Mouse (Mus musculus) olfactory bulb, adult 2 months (tissue): Measurements from ENCODE around the gene Ola1. TPM values are rescaled to one million over a fixed set of nuclear protein-coding genes. Genes with fewer than 3 reads are reported as not detected.

Source experiments
- H3K27ac ChIP-seq: fragments of 200-500 bp; 2 replicates; pipeline ENCODE4 v1.5.1; 2012; ENCODE audit warnings: low read depth, low read length; ENCODE audit not compliant: insufficient read depth
- H3K4me1 ChIP-seq: fragments of 200-500 bp; 2 replicates; pipeline ENCODE4 v1.6.1; 2012; ENCODE audit warnings: low read length; ENCODE audit not compliant: control insufficient read depth, insufficient read depth
- H3K4me3 ChIP-seq: fragments of 200-500 bp; 2 replicates; pipeline ENCODE4 v1.5.1; 2012; ENCODE audit warnings: mild to moderate bottlenecking, low read depth, low read length, moderate library complexity; ENCODE audit not compliant: insufficient read depth
- CTCF ChIP-seq: fragments of 200-500 bp; IDR thresholded peaks from 2 replicates; pipeline ENCODE4 v1.5.1; 2012; ENCODE audit warnings: low read depth, mild to moderate bottlenecking, low read length, moderate library complexity; ENCODE audit not compliant: insufficient read depth
- POLR2A ChIP-seq: fragments of 200-500 bp; IDR thresholded peaks from 2 replicates; pipeline ENCODE4 v1.6.1; 2012; ENCODE audit warnings: mild to moderate bottlenecking, low read depth, low read length, moderate library complexity; ENCODE audit not compliant: insufficient read depth
- WGBS: fragments of 180-500 bp; shearing (Covaris S2); methylation state at CpG from one replicate; pipeline ENCODE4 v1.1.7; 2018; 5-methylcytosine and 5-hydroxymethylcytosine counted together
- polyA plus RNA-seq: library from polyadenylated mRNA; stranded (reverse); fragments of >200 nt; gene quantifications from 2 replicates; pipeline ENCODE4 v1.2.4, GENCODE M21; 2012; ENCODE audit warnings: low replicate concordance; ENCODE audit not compliant: missing spikeins, insufficient read depth, insufficient read length

The Ola1 gene
- polyA plus RNA-seq, 1 experiment = 370 TPM

DNA sequence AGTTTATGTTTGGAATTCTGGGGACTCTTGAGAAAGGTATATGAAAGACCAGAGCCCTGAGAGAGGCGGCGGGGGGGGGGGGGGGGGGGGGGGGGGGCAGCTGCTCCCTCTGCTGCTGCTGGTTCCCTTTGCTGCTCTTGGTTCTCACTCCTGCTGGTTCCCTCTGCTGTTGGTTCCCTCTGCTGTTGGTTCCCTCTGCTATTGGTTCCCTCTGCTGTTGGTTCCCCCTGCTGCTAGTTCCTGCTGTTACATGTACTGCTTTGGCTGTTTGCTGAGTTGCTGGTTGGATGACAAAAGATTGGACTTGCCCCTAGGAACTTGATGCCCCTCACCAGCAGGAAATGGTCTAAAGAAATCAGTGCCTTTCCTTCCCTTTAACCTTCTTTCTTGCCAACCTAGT, 138.6 kb downstream of the Ola1 start:
- no peak for TF ChIP-seq CTCF
- TF ChIP-seq POLR2A = no peak
- Histone ChIP-seq H3K27ac (no peak overlapping the region), H3K4me3 (no peak overlapping the region), H3K4me1 (peaks cover 8% of the 10 kb centered on the region)
- WGBS = 40% methylated on average over 1 of the region's 2 CpGs

DNA sequence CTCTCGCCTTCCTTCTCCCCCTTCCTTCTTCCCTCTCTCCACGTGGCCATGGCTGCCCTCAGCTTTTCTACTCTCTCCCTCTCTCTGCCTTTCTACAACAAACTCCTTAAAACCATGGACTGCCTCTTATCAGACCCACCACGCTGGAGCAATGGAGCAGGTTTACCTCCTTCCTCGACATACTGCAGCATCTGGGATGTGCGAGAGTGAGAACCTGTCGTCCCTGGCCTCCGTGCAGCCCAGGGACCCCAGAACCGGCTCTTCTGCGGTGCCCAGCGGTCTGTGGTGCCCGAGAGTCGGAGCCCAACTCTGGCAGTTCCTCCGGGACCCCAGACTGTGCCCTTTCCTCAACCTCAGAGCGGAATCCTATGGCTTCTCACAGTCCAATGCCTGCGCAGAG, 139.4 kb downstream of the Ola1 start:
- TF ChIP-seq POLR2A (no peak), CTCF (no peak)
- H3K27ac ChIP-seq = no peak overlapping the region
- WGBS = 93% methylated on average over 15 of the region's 15 CpGs

DNA sequence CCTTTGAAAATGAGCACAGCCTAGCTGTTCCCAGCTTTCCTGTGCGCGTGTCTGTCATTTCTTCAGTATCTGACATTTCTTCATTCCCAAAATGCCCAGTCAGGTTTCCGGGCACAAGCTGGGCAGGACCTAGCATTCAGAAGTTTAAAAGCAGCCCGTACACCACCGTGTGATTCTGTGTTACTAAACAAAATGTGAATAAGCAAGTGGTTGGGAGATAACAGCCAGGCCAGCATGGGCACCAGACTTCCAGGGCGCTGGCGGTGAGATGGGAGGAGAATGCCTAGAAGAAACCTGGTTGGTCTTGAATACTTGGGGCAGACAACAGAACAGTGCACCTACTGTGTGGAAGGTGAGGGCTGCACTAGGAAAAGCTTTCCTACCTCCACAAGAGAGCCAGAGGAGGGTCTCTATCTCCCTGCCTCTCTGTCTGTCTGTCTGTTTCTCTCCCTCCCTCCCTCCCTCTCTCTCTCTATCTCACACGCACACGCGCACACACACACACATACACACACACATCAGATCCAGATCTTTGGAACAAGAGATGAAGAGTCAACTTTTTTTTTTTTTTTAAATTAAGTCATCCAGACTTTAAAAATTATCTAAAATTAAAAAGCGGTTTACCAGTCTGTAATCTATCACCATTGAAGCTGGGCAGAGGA, 144.8 kb downstream of the Ola1 start:
- 75% methylated on average over 11 of the region's 11 CpGs for WGBS
- no peak for TF ChIP-seq POLR2A
- no peak for TF ChIP-seq CTCF
- Histone ChIP-seq H3K27ac (no peak overlapping the region), H3K4me1 (peaks cover 24% of the 10 kb centered on the region), H3K4me3 (no peak overlapping the region)

More for the DNA sequence above, 139.4 kb downstream of the Ola1 start:
- Histone ChIP-seq H3K4me1 (peaks cover 8% of the 10 kb centered on the region), H3K4me3 (no peak overlapping the region)

DNA sequence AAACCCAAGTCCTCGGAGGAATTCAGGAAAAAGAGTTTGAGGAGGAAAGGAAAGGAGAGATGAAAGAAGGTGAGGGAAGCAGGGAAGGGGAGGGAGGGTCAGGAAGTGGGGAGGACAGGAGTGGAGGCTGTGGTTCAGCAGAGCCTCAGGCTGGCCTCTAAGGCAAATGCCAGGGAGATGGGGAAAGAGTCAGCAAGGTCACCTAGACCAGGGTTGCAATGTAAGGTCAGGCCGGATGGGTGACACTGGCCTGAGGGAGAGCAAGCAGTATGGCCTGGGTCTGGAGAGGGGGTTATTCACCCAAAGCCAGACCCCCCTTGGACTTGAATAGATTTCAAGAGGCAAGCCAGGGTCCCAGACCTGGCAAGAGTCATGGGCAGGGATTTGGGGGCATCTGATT, 147.5 kb downstream of the Ola1 start:
- WGBS = 73% methylated on average over 2 of the region's 2 CpGs
- Histone ChIP-seq H3K4me3 (no peak overlapping the region), H3K4me1 (peaks cover 35% of the 10 kb centered on the region), H3K27ac (peak overlapping the region; percentile 37; the same call in 1 of the 2 replicates)
- TF ChIP-seq CTCF (no peak), POLR2A (no peak)

DNA sequence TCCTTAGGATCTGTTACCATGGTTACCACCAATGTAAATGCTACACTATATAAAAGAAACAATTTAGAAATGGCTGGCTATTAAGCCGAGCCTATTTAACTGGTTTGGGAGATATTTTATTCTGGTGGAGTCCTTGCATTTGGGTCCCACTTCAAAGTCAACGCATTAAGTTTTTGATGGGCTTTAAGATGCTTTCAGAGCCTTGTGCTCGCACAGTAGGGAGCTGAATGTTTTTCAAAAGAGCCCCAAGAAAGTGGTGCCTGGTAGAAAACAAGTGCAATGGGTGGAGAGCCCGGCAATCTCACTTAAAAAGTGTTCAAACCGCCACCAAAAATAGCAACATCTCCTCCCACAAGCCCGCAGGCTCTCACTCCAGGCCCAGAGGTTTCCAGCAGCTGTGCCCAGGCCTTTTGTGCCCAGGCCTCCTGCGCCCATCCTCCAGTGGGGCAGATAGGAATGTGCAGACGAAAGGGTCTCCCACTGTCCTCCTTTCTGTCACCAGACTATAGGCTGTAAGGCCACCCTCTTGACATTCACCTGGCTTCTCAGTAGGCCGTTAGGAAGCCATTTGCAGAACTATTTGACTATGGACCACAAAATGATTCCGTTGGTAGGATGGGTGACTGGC, 148.2 kb downstream of the Ola1 start:
- 41% methylated on average over 10 of the region's 10 CpGs for WGBS
- Histone ChIP-seq H3K27ac (peak overlapping the region; percentile 37), H3K4me3 (no peak overlapping the region), H3K4me1 (peaks cover 38% of the 10 kb centered on the region)
- no peak for TF ChIP-seq CTCF
- TF ChIP-seq POLR2A = no peak

DNA sequence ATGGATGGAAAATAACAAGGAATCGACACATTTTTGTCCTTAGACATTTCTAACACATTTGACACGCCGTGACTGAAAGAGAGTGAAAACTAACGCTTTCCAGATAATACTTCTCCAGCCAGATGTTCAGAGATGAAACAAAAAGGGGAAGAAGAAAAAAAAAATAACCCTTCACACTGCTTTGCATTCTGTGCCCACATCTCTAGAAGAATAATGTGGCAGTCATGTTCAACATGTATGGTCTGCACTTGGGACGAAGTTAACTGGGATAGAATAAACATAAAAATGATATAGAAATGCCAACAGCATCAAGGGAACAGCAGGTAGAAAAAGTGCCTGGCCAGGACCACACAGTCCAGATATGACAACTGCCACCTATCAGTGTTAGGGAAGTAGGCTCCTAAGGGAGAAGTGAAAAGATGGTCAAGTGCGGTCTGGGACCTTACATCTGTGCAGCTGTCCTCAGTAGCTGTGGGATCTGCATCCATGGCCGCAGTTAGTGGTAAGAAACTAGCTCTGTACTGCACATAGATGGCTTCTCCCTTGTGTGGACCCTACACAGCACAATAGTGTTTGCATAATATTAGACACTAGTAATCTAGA, 149.4 kb downstream of the Ola1 start:
- WGBS = 95% methylated on average over 7 of the region's 7 CpGs
- H3K4me1 ChIP-seq = peaks cover 40% of the 10 kb centered on the region
- no peak overlapping the region for H3K4me3 ChIP-seq
- no peak overlapping the region for H3K27ac ChIP-seq
- TF ChIP-seq CTCF (no peak), POLR2A (no peak)

DNA sequence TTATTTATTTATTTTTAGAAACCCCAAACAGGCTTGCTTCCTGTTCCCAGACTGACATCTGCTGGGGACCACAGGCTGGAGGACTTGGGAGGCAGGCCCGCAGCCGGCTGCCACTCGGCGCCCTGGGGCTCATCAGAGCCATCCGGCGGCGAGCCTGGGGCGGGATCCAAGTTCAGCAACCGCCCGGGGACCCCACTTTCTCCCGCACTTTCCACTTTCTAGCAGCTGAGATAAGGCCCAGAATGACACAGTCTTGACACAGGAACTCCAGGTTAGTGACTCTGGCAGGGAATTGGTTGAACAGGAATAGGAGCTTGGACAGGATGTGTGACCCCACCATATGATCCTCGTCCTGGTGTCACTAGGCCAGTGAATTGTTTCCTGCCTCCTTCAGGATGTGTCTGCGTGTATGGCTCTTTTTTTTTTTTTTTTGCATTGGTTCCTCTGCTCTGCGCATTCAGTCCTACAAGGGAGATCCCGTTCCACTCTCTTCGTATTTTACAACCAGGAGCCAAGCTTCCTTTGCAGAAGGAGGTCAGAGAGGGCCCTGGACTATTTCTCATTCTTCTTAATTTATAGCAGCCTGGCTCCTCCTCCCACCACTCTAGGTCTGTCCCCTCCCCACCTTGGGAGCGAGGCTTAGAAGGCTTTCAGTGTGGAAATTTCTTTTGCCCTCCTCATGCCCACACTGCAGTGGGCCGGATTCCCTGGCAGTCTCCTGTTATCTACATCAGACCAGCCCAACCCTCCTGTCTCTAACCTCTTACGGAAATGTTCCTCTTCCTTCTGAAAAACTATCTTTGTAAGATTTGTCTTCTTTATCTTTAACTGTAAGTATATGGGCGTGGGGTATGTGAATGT, 152.2 kb downstream of the Ola1 start:
- H3K4me3 ChIP-seq = no peak overlapping the region
- no peak overlapping the region for H3K27ac ChIP-seq
- H3K4me1 ChIP-seq = peaks cover 24% of the 10 kb centered on the region
- TF ChIP-seq CTCF = no peak
- no peak for TF ChIP-seq POLR2A
- WGBS = 50% methylated on average over 20 of the region's 20 CpGs

DNA sequence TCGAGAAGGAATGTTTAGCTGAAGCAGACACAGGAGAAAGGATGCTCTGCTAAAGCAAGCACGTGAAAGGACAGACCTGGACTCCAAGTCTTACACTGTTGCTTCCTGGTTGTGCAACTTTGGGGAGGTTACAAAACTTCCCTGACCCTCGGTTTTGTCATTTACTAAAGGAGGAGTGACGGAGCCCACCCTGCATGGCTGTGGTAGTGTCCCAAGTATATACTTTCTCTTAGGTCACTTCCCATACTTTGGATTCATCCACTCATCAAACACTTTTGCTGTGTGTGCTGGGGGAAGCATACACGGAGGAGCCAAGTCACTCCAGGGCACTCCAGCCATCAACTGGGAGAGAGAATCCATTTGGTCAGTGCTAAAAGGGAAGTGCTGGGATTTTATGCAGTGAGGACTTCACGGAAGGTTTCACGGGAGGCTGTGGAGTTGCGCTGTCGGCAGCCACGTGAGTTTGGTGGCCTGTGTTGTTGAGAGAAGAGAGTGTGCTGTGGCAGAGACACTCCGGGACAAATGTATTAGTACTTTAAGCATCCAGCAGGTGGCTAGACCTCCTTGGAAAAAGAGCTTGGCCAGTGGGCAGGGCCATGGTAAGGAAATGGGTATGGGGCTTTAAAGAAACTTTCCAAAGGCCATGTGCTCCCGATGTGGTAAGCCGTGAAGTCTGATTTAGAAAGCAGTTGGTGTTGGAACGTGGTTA, 154.7 kb downstream of the Ola1 start:
- TF ChIP-seq CTCF = no peak
- TF ChIP-seq POLR2A = no peak
- 87% methylated on average over 14 of the region's 14 CpGs for WGBS
- no peak overlapping the region for H3K4me3 ChIP-seq
- H3K4me1 ChIP-seq = peaks cover 15% of the 10 kb centered on the region
- H3K27ac ChIP-seq = no peak overlapping the region

DNA sequence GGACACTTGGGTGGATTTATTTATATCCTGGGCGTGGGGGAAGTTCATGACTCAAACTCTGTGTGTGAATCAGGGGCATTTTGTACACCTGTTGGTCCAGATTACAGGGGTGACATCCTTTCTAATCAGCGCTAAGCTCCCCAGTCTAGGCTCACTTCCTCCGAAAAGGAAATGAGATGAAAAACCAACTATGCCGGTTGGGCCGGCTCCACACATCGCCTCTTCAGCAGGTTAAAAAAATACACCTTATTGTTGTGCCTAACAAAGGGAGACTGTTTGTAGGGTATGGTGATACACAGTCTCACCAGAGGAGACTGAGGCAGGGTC, 158.5 kb downstream of the Ola1 start:
- 85% methylated on average over 6 of the region's 6 CpGs for WGBS
- TF ChIP-seq POLR2A = no peak
- no peak for TF ChIP-seq CTCF
- H3K4me1 ChIP-seq = no peaks in the 10 kb centered on the region
- H3K27ac ChIP-seq = no peak overlapping the region
- no peak overlapping the region for H3K4me3 ChIP-seq
